Mouse (Mus musculus) thymus, adult 2 months (tissue): ENCODE measurements around the gene Lrrc39.

ENCODE experiments used
- CTCF ChIP-seq: fragments of 200-500 bp; IDR thresholded peaks from 2 replicates; pipeline ENCODE4 v1.5.1; 2012; ENCODE audit warnings: mild to moderate bottlenecking, control low read depth, low read length, moderate library complexity, borderline replicate concordance; ENCODE audit not compliant: control insufficient read depth, poor library complexity, insufficient read depth; ENCODE audit errors: extremely low read depth
- POLR2A ChIP-seq: fragments of 200-500 bp; IDR thresholded peaks from 2 replicates; pipeline ENCODE4 v1.6.1; 2012; ENCODE audit warnings: mild to moderate bottlenecking, low read length, control low read depth, moderate library complexity; ENCODE audit not compliant: control insufficient read depth, poor library complexity, insufficient read depth; ENCODE audit errors: extremely low read depth

- TF ChIP-seq POLR2A (no peak), CTCF (no peak)
These were observed 26.2 kb upstream of the Lrrc39 start for GRCm38 (mm10) chr3:116536428-116537199.
